Mouse (Mus musculus) neural tube, embryonic 10.5 days (tissue): ENCODE results near the gene Pom121.
A peak's percentile ranks its signal among the peaks of the same experiment; 100 is the strongest.
"Not testable (repeated sequence)": the region's sequence is repeated elsewhere in the genome, so short reads cannot be mapped to it uniquely, and the experiment has no call there.

Experiments used
- DNase-seq: peaks from one replicate; pipeline ENCODE4 v3.0.0-alpha.2; 2017; ENCODE audit warnings: low spot score; ENCODE audit errors: extremely low spot score

The Pom121 gene

DNA sequence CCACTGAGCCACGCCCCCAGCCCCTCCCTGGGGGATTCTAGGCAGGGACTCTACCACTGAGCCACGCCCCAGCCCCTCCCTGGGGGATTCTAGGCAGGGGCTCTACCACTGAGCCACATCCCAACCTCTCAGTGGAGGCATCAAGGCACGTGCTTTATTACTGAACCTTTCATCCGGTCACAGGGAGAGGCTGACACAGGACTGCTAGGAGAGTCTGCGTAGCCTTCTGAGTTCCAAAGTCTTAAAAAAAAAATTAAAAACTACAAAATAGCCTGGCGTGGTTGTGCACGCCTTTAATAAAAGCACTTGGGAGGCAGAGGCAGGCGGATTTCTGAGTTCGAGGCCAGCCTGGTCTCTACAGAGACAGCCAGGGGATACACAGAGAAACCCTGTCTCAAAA, 25.1 kb downstream of the Pom121 start:
- DNase-seq: not testable (repeated sequence)

DNA sequence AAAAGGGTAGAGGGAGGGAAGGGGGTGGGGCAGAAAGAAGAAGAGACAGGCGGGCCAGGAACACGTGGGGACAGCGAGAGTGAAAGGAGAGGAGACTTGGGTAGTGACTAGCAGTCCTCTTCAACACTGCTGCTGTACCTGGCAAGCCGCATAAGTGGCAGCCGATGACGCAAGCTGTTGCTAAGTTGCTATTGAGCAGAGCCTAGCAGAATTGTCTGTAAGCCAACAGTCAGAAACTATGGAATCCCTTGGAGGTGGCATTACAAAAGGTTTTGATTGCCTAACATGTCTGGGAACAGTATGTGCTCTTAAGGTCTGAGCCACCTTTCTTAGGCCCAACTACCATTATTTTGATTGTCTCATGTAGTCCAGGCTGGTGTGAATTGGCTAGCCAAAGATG, 26.0 kb downstream of the Pom121 start:
- no peak for DNase-seq

DNA sequence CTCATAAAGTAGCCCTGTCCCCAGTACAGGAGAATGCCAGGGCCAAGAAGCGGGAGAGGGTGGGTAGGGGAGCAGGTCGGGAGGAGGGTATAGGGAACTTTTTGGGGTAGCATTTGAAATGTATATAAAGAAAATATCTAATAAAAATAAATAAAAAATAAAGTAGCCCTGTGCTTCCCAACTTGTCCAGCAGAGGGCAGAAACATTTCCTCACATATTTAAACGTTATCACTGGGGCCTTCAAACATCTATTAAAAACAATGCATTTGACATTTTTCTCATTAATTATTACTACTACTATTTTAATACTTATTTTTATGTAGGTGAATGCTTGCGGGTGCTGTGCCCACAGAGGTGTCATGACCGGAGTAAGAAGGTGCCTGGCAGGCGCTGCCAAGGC, 26.5 kb downstream of the Pom121 start:
- no peak for DNase-seq

DNA sequence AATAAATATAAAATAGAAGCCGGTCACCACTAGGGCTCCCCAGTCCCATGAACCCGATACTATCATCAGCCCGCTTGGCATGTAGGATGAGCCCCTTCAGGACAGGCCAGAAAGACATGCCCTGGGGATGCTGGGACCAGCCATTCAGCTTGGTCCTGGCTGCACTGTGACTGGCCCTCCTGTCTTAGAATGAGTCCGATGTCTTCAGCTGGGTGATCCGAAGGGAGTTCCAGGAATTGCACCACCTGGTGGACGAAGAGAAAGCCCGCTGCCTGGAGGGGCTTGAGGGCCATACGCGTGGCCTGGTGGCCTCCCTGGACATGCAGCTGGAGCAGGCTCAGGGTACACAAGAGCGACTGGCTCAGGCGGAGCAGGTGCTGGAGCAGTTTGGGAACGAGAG, 30.8 kb downstream of the Pom121 start:
- DNase-seq: peak; percentile 50

DNA sequence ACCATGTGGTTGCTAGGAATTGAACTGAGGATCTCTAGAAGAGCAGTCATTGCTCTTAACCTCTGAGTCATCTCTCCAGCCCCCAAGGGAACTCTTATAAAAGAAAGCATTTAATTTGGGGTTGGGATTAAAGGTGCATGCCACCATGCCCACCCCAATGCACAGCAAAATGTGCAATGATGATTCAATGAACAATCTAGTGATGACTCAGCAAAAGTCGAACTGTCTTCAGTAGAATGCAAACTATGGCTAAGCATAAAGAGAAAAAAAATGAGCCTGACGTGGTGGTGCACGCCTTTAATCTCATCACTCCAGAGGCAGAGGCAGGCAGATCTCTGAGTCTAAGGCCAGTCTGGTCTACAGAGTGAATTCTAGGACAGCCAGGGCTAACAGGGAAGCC, 31.8 kb downstream of the Pom121 start:
- no peak for DNase-seq

DNA sequence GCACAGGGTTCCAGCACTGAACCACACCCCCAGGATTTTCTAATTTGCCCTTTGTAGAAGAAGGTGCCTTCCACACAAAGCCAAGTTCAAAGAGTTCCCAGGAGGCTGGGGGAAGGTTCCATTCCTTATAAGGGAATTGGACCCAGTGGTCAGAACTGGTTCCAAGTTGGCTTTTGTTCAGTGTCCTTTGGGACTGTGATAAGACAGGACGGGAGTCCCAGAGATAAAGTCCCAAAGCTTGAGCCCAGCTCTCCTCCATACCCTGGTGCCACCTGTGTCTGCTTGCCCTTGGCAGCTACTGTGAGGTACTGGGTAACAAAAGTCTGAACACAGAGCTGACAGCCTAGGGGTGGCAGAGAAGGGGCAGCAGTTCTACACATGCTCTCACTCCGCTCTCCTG, 34.6 kb downstream of the Pom121 start:
- DNase-seq: no peak

DNA sequence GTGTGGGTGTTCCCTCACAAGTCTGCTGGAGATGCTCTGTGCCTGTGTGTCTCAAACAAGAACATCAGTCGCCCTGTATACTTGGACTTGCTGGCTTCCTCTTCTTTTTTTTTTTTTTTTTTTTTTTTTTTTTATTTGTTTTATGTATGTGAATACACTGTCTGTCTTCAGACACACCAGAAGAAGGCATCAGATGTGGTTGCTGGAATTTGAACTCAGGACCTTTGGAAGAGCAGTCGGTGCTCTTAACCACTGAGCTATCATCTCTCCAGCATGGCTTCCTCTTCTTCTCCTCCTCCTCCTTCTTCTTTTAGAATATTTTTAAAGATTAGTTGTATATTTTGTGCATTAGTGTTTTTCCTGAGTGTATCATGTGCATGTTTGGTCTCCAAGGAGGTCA, 36.8 kb downstream of the Pom121 start:
- DNase-seq: no peak

DNA sequence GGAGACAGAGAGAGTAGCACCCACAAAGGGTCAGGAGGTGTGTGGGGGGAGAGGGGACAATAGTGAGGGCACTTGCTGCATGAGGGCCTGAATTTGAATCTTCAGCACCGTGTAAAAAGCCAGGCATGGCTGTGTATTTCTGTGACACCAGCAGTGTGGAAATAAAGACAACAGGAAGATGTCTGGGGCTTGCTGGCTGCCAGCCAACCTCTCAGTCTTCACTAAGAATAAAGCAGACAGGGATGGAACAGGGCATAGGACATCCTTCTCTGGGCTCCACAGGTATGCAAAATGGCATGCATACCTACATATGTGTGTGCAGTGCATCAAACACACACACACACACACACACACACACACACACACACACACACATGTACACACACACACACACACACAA, 38.3 kb downstream of the Pom121 start:
- no peak for DNase-seq

DNA sequence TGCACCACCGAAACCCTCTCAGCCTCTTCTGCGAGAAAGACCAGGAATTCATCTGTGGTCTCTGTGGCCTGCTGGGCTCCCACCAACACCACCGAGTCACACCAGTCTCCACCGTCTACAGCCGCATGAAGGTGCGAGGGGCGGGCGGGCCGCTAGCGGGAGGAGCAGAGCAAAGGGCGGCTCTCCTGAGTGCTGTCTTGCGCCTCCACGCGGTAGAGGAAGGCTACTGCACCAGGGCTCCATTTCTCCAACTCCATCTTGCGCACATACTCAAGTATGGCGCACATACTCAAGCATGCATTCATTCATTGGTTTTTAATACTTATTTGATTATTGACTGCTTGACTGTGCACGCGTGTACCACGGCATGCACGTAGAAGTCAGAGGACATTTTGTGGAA, 40.8 kb downstream of the Pom121 start:
- DNase-seq: no peak

DNA sequence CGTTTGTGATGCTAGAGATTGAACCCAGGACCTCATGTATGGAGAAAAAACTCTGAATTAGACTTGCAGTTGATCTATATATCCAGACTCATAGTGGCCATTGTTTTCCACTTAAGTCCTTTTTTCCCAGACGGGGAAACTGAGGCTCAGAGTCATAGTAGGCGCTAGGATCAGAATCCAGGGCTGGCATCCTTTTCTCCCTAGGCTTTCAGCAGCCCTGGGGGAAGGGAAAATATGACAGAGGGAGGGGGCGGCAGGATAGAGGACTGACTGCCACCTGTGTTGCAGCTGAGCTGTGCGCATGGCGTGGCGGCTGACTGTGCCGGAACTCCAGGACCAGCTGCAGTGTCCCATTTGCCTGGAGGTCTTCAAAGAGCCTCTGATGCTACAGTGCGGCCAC, 41.4 kb downstream of the Pom121 start, which contains the start of gene Trim50:
TSS of gene Trim50 (plus strand) at position 301 of the 400 bp plus-strand sequence.
- no peak for DNase-seq

DNA sequence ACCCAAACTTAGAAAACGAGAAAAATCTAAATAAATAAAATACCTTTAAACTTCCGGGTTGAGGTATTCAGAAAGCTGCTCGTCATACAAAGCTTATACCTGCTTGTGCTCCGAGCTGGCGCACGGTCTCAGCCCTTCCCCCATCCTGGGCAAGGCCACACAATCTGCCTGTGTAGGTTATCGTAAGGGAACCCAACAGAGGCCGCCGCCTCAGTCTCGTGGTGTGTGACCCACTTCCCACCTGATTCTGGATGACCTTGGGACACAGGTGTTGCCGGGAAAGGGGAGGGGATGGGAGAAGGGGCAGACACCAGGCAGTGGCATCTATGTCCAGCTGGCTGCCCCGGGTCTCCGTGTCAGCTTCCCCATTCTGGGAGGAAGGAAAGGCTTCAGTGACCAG, 42.7 kb downstream of the Pom121 start:
- DNase-seq: no peak

DNA sequence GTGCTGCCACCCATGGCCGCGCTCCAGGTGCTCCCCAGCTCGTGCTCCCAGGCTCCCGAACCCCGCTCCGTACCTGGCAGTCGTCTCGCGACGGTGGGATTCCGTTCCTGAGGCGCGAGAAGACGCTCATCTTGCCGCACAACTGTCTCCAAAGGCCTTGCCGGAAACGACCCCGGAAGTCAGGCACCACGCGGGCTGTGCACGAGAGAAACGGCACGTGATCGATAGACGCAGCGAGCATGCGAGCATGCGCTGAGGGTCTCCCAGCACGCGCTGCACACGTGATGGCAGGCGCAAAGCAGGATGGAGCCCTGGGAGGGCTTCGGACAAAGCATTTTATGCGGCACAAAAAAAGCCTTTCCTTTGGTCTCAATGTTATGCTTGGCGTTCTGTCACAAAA, 44.5 kb downstream of the Pom121 start, which contains the start of gene Fkbp6:
TSS of gene Fkbp6 (minus strand) at position 183 of the 400 bp plus-strand sequence.
- DNase-seq: no peak

DNA sequence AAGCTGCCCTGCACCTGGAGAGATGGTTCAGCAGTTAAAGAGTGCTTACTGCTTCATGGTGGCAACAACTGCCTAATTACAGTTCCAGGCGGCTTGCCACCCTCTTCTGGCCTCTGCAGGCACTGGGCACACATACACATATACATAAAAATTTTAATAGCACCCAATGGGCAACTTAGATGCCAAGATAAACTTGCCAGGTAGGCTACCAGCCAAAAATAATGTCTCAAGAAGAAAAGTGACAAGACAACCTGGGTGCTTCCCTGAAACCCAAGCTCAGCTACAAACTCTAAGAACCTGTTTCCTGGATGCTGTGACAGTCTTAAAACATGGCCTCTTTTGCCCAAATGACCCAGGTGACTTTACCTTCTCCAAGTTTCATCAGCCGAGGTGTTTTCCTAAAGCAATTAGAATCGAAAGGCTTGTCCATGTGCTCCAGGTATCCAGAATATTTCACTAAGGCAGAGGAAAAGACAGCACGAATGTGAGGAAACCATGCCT, 46.8 kb downstream of the Pom121 start:
- no peak for DNase-seq

DNA sequence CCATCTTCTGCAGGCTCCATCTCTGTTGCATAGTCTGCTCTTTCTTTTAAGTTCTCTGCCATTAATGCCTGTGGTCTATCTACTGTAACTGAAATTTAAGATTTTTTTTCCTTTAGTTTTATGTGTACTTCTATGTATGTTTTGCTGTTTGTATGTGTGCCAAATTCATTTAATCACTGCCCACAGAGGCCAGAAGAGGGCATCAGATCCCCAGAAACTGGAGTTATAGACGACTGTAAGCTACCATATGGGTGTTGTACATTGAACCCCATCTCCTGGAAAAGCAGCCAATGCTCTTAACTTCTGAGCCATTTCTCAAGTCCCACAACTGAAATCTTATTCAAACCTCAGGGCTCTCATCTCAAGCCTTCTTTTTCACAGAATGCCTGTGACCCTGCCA, 47.9 kb downstream of the Pom121 start:
- no peak for DNase-seq

DNA sequence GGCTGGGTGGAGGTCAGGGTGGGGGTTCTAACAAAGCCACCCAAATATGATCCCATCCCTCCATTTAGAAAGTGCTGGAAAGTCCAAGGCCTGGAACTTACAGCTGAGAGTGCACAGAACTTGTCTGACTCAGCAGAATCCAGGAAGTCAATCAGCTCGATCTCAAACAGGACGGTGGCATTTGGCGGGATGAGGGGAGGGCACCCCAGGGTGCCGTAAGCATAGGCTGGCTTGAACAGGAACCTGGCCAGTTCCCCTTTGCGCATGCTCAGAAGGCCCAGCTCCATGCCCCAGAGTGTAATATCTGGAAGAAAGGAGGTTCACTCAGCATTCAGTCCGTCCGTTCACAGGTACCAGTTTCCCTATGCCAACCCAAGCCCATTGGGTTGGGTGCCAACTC, 48.4 kb downstream of the Pom121 start:
- no peak for DNase-seq

DNA sequence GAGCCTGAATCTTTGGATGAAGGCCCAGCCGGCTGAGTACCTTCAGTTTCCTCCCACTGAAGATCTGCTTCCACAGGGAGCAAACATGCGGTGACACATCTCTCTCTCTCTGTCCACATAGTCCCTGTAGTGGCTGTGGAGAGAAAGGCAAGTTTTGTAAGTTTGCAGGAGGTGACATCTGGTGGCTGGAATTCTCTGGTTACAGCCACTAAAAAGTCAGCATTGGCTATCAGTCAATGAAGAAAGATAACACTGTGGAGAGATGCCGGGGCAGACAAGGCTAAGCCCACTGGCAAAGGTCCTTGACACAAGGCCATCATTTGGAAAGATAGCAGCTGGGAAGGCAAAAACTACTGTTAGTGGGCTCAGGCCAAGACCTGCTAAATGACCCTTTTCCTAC, 56.8 kb downstream of the Pom121 start:
- no peak for DNase-seq

DNA sequence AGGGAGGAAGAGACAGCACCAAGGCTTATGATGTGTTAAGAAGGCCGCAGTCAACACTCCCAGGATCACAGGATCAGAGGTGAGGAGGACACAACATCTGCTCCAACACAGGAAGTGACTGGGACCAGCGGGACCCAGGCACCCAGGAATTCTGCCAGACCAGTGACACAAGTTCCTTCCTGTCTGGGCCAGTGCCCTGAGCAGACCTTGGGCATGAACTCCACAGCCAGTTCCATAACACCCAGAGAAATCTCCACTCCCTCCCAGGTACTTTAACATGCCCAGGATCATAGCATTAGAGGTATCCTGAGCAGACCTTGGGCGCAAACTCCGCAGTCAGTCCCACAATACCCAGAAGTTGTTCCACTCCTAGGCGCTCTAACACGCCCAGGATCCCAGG, 63.2 kb downstream of the Pom121 start:
- DNase-seq: no peak

DNA sequence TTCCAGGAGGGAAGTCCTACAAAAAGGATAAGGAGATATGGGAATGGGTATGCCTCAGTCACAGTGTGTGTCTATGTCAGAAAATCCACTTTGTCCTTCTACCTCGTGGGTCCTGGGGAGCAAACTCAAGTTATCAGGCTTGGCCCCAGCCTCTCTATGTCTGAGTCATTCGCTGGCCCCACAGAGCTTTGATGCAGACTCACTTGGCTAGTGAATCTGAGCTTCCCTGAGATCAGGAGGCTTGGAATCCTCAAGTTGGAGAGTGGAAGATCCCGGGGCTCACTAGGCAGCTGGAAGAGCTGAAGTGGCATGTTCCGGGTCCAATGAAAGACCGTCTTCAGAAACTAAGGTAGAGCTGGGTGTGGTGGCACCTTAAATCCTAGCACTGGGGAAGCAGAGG, 64.1 kb downstream of the Pom121 start:
- no peak for DNase-seq

DNA sequence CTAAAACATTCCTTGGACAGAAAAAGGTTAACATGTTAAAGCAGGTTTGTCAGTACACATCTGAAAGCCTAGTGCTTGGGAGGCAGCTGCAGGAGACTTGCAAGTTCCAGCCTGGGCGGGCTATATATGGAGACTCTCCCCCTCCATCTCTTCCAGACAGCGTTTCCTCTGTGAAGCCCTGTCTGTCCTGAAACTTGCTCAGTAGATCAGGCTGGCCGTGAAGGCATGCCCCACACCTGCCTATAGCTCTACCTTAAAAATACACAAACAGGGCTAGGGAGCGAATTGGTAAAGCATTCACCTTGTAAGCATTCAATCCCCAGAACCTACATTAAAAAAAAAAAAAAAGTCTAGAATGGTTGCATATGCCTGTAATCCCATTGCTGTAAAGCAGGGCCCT, 64.9 kb downstream of the Pom121 start:
- no peak for DNase-seq
